Mouse (Mus musculus) CD4-positive helper T cell, adult 2 months (primary cell): ENCODE results near the gene Eml1.

ENCODE experiments used
- DNase-seq: peaks from one replicate; pipeline ENCODE4 v3.0.0-alpha.2; 2012; ENCODE audit warnings: low read depth, missing footprints, low spot score

The Eml1 gene

DNA sequence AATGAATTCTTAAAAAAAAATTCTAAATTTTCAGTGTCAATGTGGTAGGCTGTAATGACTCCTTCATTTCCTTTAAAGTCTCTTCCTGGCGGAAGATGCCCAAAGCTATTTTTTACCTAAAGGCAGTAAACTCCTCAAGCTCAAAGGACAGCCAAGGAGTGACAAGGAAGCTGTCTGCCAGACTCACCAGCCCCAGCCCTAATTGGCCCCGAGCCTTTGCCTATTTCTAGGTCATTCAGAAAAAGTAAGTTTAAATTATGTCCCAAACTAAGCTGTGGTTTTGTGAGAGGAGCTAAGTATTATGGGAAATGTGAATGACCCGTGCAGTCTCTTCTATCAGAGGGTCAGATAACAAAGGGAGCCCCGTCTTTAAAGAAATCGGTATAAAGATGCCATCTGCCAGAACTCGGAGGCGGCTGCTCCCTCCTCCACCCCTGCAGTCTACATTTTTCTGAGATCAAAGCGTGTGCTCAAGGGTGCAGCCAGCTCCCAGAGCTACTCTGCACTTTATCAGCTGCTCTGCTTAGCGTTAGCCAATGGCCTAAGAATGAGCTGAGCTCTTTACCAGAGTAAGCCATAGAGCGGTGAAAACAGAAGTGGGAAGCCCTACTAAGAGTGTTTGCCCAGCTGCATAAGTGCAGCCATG lies 175.9 kb downstream of the Eml1 start:
- DNase-seq: no peak

DNA sequence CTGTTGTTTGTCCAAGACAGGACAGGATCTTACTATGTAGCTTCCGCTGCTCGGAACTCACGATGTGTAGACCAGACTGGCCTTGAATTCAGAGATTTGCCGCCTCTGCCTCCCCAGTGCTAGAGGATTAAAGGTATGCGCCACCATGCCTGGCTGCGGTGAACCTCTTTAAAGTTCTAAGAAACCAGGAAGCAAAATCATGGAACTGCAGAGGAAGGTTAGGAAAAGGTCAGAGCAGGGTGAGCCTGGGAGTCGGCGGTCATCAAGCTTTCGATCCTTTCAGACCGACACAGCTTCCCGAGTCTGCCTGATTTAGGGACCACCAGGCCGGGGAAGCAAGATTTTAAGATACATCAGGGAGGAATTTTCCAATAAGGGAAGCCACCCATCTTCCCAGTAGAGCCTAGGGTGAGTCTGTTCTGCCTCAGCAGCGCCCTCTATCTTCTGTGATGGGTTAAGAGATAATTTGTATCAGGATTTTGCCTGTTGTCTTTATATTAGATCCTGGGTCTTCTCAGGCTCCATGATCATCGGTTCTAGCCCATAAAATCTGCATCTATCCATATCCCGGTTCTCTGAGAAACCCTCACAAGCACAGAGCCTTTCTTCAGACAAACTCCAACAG lies 176.6 kb downstream of the Eml1 start:
- no peak for DNase-seq

DNA sequence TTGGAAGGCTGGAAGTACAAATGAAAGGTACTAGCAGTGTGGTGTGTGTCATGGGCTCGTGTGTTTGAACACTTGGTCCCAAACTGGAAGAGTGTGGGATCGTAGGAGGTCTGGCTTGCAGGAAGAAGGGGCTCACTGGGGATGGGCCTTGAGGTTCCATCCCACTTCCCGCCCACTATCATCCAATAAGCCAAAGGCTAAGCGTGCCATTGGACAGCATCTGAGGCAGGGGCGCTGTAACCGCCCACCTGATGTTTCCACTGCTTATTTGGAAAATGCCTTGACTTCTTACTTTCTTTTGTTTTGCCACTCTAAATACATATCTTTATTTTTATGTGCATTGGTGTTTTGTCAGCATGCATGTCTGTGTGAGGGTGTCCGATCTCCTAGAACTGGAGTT lies 181.0 kb downstream of the Eml1 start:
- DNase-seq: no peak

DNA sequence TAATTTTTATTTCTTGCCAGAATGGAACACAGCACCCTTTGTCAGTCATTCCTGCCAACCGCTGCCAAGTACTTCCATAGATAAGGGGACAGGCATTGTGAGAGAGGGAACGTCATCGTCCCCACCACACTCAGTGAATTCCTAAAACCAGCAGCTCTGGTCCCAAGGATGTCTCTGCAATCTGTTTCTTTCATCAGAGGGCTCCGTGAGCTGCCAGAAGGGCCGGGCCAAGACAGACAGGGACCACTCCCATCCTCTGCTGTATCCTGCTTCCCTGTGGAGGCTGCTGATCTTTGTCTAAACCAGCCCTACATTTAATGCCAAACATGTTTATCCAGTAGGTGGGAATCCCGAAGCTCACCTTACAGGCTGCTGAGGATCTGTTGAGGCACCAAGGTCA lies 182.3 kb downstream of the Eml1 start:
- DNase-seq: no peak

DNA sequence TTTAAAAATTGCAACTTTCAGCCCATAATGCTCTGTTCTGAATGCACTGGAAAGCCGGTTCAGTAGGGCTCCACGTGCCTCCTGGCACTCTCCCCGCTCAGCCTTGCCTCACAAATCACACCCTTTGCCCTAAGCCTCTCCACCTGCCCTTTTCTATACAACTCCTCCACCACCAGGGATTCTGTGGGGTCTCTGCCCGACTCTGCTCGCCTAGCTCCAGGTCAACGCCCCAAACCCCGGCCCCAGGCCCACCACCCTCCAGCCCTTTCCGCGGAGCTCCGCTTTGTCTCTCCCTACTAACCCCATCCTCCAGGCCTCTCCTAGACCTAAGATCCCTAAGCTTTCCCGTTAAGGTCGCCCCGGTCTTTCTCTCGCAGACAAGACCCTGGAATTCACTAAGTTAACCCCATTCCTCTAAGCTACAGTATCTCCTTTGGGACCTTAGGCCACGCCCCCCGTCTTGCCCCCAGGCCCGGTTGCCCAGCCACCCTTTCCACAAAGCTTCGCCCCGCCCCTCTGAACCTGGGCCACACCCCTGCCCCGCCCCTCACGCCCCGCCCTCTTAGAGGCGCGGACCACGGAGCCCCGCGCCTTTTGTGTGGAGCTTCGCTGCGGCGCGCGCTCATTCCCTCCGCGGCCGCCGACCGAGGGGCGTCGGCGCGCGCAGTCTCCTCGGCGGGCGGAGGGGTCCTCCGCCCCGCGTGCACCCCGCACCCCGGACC lies 183.5 kb downstream of the Eml1 start, which contains the start of gene Evl:
Gene Evl (plus strand): TSS at position 601 of the 722 bp plus-strand sequence.
- peak; percentile 52 for DNase-seq

DNA sequence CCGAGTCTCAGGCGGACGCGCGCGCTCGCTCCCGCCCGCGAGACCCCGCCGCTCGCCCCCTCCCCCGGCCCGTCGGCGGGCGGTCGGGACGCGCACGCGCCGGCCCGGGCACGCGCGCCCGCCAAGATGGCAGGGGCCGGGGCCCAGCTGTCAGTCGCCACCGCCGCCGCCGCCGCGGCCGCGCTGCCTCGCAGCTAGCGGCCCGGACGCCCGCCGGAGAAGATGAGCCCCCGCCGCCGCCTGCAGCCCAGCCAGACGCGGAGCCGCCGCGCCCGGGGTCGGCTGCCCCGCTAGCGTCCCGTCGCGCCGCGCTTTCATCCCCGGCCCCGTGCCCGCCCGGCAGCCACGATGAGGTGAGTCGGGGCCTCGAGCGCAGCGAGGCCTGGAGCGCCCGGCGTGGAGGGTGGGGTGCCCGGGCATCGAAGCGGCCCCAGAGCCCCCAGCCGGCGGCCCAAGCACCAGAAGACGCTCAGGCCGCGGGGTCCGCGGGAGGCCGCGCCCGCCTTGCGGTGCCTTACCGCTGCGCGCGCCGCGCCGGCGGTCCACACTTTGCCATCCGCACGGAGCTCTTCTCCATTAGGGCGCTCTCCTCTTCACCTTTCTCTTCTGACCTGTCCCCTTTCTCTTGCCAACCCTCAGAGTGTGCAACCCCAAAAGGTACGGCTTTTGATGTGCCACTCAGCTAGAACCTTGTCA lies 184.3 kb downstream of the Eml1 start:
- DNase-seq: peak; percentile 14

DNA sequence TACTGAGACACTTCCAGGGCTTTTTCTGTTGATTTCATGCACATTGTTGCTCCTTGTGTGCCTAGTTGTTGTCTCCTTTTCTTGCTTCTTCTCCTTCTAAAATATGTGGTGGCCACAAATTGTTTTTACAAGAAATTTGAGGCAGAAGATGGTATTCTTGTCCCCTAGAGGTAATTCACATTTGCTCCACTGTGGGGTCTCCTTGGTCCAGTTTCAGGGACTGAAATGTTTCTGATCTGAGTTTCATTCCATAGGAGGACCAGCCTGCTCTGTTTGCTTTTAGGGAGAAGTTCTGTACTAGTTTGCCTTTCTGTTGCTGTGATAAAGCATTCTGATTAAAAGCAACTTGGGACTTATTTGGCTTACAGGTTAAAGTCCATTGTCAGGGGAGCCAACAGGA lies 187.4 kb downstream of the Eml1 start:
- no peak for DNase-seq

DNA sequence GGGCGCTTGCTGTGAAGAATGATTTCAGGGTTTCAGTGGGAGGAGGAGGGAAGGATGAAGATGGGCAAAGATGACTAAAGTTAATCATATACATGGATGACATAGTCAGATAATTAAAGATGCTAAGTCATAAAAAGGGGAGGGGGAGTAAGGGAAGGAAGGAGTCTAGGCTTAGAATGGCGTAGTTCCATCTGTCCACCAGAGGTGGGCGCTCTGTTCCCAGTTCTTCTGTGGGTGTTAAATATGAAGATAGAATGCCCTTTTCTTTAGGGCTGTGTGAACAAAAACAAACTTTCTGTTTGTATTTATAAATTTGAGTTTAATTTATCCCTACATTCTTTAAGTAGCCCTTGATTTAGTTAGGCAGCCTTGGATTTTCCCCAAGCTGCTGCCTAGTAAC lies 192.5 kb downstream of the Eml1 start:
- DNase-seq: peak; percentile 29

DNA sequence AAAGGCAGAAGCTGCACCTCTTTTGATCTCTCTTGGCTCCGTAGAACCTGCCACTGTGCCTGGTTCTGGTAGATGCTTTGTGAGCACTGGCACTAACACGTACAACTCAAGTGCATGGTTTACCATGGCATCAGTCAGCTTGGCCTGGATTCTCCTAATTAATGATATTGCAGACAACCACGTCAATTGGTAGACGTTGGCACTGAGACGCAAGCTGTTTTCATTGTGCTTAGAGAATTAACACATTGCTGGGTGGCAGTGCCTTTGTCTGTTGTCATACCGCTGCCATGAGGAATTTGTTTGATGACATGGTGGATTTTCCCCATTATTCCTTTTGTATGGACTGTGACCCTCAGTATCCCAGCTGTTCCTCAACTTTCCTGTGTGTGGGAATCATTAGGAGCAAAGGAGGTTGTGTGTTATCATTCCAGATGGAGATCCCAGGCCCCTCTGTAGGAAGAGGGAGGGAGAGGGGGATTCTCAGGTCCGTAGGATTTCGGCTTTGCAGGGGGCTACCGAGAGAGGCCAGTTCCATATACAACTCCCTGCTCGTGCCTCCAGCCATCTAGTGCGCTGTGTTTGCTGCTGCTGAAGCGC lies 194.3 kb downstream of the Eml1 start:
- DNase-seq: no peak

DNA sequence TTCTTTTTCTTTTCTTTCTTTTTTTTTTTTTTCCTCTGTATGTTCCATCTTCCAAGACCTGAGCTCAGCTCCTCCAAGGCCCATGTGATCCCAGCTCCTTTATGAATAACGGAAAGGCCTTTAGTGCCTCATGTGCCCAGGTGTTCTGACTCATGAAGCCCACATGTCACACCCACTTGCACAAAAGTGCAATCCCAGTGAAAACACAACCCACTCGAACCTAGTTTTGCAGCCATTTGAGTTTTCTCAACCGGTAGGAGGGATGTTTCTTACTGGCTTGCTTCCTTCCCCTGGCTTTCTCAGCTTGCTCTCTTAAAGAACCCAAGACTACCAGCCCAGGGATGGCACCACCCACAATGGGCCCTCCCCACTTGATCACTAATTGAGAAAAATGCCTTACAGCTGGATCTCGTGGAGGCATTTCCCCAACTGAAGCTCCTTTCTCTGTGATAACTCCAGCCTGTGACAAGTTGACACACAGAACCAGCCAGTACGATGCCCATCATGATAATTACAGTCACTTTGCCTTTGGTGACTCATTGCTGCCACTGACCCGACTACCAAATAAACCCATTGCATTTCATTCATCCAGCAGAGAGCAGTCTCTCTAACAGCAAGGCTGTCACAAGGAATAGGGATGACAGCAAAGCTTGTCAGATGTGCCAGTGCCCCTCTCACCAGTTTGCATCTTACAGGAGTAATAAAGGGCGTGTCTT lies 208.6 kb downstream of the Eml1 start:
- DNase-seq: no peak

DNA sequence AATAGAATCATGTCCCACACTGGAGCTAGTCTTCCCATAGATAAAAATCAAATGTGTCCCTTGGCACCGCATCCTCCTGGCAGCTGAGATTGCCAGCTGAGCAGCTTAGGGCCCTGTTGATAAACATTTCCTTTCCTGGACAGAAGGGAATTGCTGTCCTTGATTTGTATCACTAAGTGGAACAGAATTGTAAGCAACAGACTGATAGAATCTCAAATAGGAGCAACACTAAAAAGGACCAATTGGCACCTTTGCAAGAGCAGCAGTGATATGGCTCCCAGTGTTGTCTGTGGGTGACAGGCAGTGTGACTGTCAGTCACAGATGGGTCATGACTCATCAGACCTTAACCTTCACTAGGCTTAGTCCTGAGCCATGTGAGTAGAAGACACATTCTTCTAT lies 213.0 kb downstream of the Eml1 start:
- DNase-seq: no peak
